ENCODE assay signal across 12 mouse cellular contexts in genomic region chr7:141934128-141934898, GRCm38 (mm10). TPM values are rescaled to one million over a fixed set of nuclear protein-coding genes. Genes with fewer than 3 reads are reported as not detected.
DNase-seq lines count a peak whose midpoint lies in the region; ATAC-seq and TF ChIP-seq lines count a peak whose summit lies in the region.
"Had no signal": no experiment of that assay in that cellular context is flagged by ENCODE, and none has a peak within 500 bp of the region (broad histone marks: within the 10 kb centered on the region; RNA-seq: fewer than 3 reads in every experiment).

No protein-coding gene starts in this region.

- H3K4me1 ChIP-seq in stomach, embryonic 14.5 days (ENCODE audit: control insufficient read depth, insufficient read depth, low read length): no peaks in the 10 kb centered on the region
- no peaks in the 10 kb centered on the region for H3K4me1 ChIP-seq in stomach, postnatal 0 days (replicated peaks; ENCODE audit: control insufficient read depth, insufficient read depth)
- H3K4me1 ChIP-seq in forebrain, embryonic 16.5 days (replicated peaks; ENCODE audit: control insufficient read depth, insufficient read depth, low read length): peaks cover 7% of the 10 kb centered on the region
- H3K4me1 ChIP-seq in midbrain, embryonic 14.5 days (ENCODE audit: control insufficient read depth, insufficient read depth, low read length): peaks cover 10% of the 10 kb centered on the region
- H3K4me1 ChIP-seq: limb, embryonic 15.5 days had no signal

- 52% methylated on average over 7 of the region's 7 CpGs for WGBS in stomach, embryonic 14.5 days
- 50% methylated on average over 7 of the region's 7 CpGs for WGBS in stomach, postnatal 0 days
- 52% methylated on average over 7 of the region's 7 CpGs for WGBS in forebrain, embryonic 16.5 days
- WGBS in midbrain, embryonic 14.5 days: 31% methylated on average over 7 of the region's 7 CpGs

- no peaks in the 10 kb centered on the region for H3K27me3 ChIP-seq in stomach, embryonic 14.5 days (ENCODE audit: control insufficient read depth, insufficient read depth, low read length)
- no peaks in the 10 kb centered on the region for H3K27me3 ChIP-seq in stomach, postnatal 0 days (ENCODE audit: control insufficient read depth, insufficient read depth, low read length)
- H3K27me3 ChIP-seq in forebrain, embryonic 16.5 days (replicated peaks; ENCODE audit: control insufficient read depth, insufficient read depth, low read length): no peaks in the 10 kb centered on the region
- no peaks in the 10 kb centered on the region for H3K27me3 ChIP-seq in midbrain, embryonic 14.5 days (ENCODE audit: control insufficient read depth, insufficient read depth, low read length)

- TF ChIP-seq EP300 in stomach, postnatal 0 days (optimal IDR thresholded peaks at IDR 0.05): no peak

- no peak overlapping the region for H3K4me2 ChIP-seq in stomach, embryonic 14.5 days (replicated peaks; ENCODE audit: low read depth, low read length)
- H3K4me2 ChIP-seq in stomach, postnatal 0 days (replicated peaks; ENCODE audit: low read depth): no peak overlapping the region
- no peak overlapping the region for H3K4me2 ChIP-seq in forebrain, embryonic 16.5 days (ENCODE audit: low read length)
- no peak overlapping the region for H3K4me2 ChIP-seq in midbrain, embryonic 14.5 days (ENCODE audit: low read length)
- H3K4me2 ChIP-seq: limb, embryonic 15.5 days had no signal

- no peak overlapping the region for H3K27ac ChIP-seq in stomach, embryonic 14.5 days (ENCODE audit: low read length)
- H3K27ac ChIP-seq in stomach, postnatal 0 days (replicated peaks): no peak overlapping the region
- H3K27ac ChIP-seq in forebrain, embryonic 16.5 days (ENCODE audit: low read length): no peak overlapping the region
- H3K27ac ChIP-seq in midbrain, embryonic 14.5 days (replicated peaks; ENCODE audit: low read depth, low read length): peak overlapping the region; percentile 79
- H3K27ac ChIP-seq: limb, embryonic 15.5 days had no signal

- H3K9ac ChIP-seq in stomach, embryonic 14.5 days (replicated peaks; ENCODE audit: low read depth, low read length): no peak overlapping the region
- H3K9ac ChIP-seq in stomach, postnatal 0 days (ENCODE audit: low read length): no peak overlapping the region
- no peak overlapping the region for H3K9ac ChIP-seq in forebrain, embryonic 16.5 days (replicated peaks; ENCODE audit: low read depth, low read length)
- H3K9ac ChIP-seq in midbrain, embryonic 14.5 days (replicated peaks; ENCODE audit: low read length): no peak overlapping the region
- H3K9ac ChIP-seq: limb, embryonic 15.5 days had no signal

- H3K4me3 ChIP-seq in stomach, embryonic 14.5 days (ENCODE audit: low read depth, low read length): no peak overlapping the region
- no peak overlapping the region for H3K4me3 ChIP-seq in stomach, postnatal 0 days (ENCODE audit: low read depth, low read length)
- H3K4me3 ChIP-seq in forebrain, embryonic 16.5 days (replicated peaks; ENCODE audit: low read length): no peak overlapping the region
- no peak overlapping the region for H3K4me3 ChIP-seq in midbrain, embryonic 14.5 days (replicated peaks; ENCODE audit: low read depth, low read length)
- H3K4me3 ChIP-seq: erythroblast, embryonic 14.5 days; limb, embryonic 15.5 days had no signal

- DNase-seq in stomach, postnatal 0 days (ENCODE audit: low spot score): no peak
- DNase-seq in midbrain, embryonic 14.5 days: peak; percentile 74
- no peak for DNase-seq in kidney, postnatal 25 days
- DNase-seq in natural killer cell, adult 2 months (ENCODE audit: low spot score in 2 of 2): no peak
- DNase-seq in left cerebral cortex, adult 18-20 months (ENCODE audit: low spot score in 2 of 2): no peak
- DNase-seq: lung, postnatal 10 days had no signal

- H3K36me3 ChIP-seq in stomach, embryonic 14.5 days (ENCODE audit: control insufficient read depth, insufficient read depth, low read length): no peaks in the 10 kb centered on the region
- H3K36me3 ChIP-seq in stomach, postnatal 0 days (ENCODE audit: control insufficient read depth, insufficient read depth, low read length): no peaks in the 10 kb centered on the region
- H3K36me3 ChIP-seq in forebrain, embryonic 16.5 days (ENCODE audit: control insufficient read depth, insufficient read depth): no peaks in the 10 kb centered on the region
- H3K36me3 ChIP-seq in midbrain, embryonic 14.5 days (ENCODE audit: control insufficient read depth, insufficient read depth, low read length): no peaks in the 10 kb centered on the region
- H3K36me3 ChIP-seq: limb, embryonic 15.5 days had no signal

- TF ChIP-seq CTCF in stomach, postnatal 0 days (IDR thresholded peaks at IDR 0.05; ENCODE audit: low read depth): no peak

- H3K9me3 ChIP-seq in stomach, embryonic 14.5 days (ENCODE audit: control insufficient read depth, low read depth, low read length): no peaks in the 10 kb centered on the region
- H3K9me3 ChIP-seq in stomach, postnatal 0 days (ENCODE audit: control insufficient read depth, low read length): no peaks in the 10 kb centered on the region
- no peaks in the 10 kb centered on the region for H3K9me3 ChIP-seq in forebrain, embryonic 16.5 days (ENCODE audit: control insufficient read depth, low read length)
- no peaks in the 10 kb centered on the region for H3K9me3 ChIP-seq in midbrain, embryonic 14.5 days (ENCODE audit: control insufficient read depth, low read length)
- H3K9me3 ChIP-seq: limb, embryonic 15.5 days had no signal

- ATAC-seq in stomach, embryonic 14.5 days (ENCODE audit: insufficient number of reproducible peaks, insufficient read depth, low FRiP score, low read depth): peak; percentile 53; the same call in 1 of the 2 replicates
- no peak for ATAC-seq in stomach, postnatal 0 days (ENCODE audit: low FRiP score, low TSS enrichment)
- peak; percentile 63; the same call in 1 of the 2 replicates for ATAC-seq in forebrain, embryonic 16.5 days
- peak; percentile 77; the same call in 1 of the 2 replicates for ATAC-seq in midbrain, embryonic 14.5 days (ENCODE audit: low FRiP score, low TSS enrichment)

RNA-seq across cellular contexts. Expression of gene Brsk2, which starts 15.2 kb away (rescaled TPM):
- polyA plus RNA-seq in stomach, embryonic 14.5 days (2014; fragmentation: Nextera tagmentation; extraction: Ambion mirVana): 1.6 and 2.6 TPM in 2 replicates
- polyA plus RNA-seq in stomach, postnatal 0 days (2015; fragmentation: Nextera tagmentation; extraction: Ambion mirVana): 0.62 and 0.75 TPM in 2 replicates
- 22.7 and 26.5 TPM in 2 replicates for polyA plus RNA-seq in forebrain, embryonic 16.5 days (2015; fragmentation: Nextera tagmentation; extraction: Ambion mirVana)
- polyA plus RNA-seq in midbrain, embryonic 14.5 days (2014; fragmentation: Nextera tagmentation; extraction: Ambion mirVana): 23.9 and 33.5 TPM in 2 replicates
- total RNA-seq in left cerebral cortex, adult 18-20 months (2021): 100 to 1,000 TPM; 208 to 219 TPM
- total RNA-seq: granulocyte monocyte progenitor cell, adult 5-6 weeks; hematopoietic stem cell, adult 5-6 weeks had no signal

RNA-seq across cellular contexts. Expression of gene Tollip, which starts 16.0 kb away (rescaled TPM):
- polyA plus RNA-seq in stomach, embryonic 14.5 days (2014; fragmentation: Nextera tagmentation; extraction: Ambion mirVana): 53.2 and 55.0 TPM in 2 replicates
- 33.2 and 33.4 TPM in 2 replicates for polyA plus RNA-seq in stomach, postnatal 0 days (2015; fragmentation: Nextera tagmentation; extraction: Ambion mirVana)
- polyA plus RNA-seq in forebrain, embryonic 16.5 days (2015; fragmentation: Nextera tagmentation; extraction: Ambion mirVana): 96.0 and 101 TPM in 2 replicates
- 61.9 and 79.7 TPM in 2 replicates for polyA plus RNA-seq in midbrain, embryonic 14.5 days (2014; fragmentation: Nextera tagmentation; extraction: Ambion mirVana)
- total RNA-seq in left cerebral cortex, adult 18-20 months (2021): 100 to 1,000 TPM; 114 to 115 TPM
